Mouse (Mus musculus) MEL (cell line): ENCODE results near the gene Fbxl12. TPM values are rescaled to one million over a fixed set of nuclear protein-coding genes. Genes with fewer than 3 reads are reported as not detected.

Source experiments
- DNase-seq: peaks from one replicate; pipeline ENCODE4 v3.0.0; 2011; ENCODE audit warnings: low read depth, low spot score
- H3K27ac ChIP-seq: 2 replicates; pipeline ENCODE4 v1.5.1; 2012; ENCODE audit warnings: low read depth, mild to moderate bottlenecking, control low read depth, low read length, moderate library complexity; ENCODE audit not compliant: control insufficient read depth
- H3K27me3 ChIP-seq, 2 experiments: fragments of 150-350 bp in 1 of 2; sonication (generic) in 1 of 2; 2 replicates each; pipeline ENCODE4 v1.6.1; 2012; ENCODE audit warnings: low read length in 2 of 2, mild to moderate bottlenecking in 2 of 2, improper control_type of control experiment in 1 of 2, moderate library complexity in 1 of 2; ENCODE audit not compliant: insufficient read depth in 2 of 2, control insufficient read depth in 1 of 2
- H3K36me3 ChIP-seq, 2 experiments: 2 replicates each; pipeline ENCODE4 v1.6.1; 2012 to 2014; ENCODE audit warnings: low read length in 2 of 2, improper control_type of control experiment in 1 of 2, inconsistent platforms in 1 of 2, mild to moderate bottlenecking in 1 of 2; ENCODE audit not compliant: insufficient read depth in 2 of 2, control insufficient read depth in 1 of 2
- H3K4me1 ChIP-seq, 2 experiments: fragments of 150-350 bp in 1 of 2; sonication (generic) in 1 of 2; 2 replicates each; pipeline ENCODE4 v1.6.1; 2012; ENCODE audit warnings: low read length in 2 of 2, improper control_type of control experiment in 1 of 2, mild to moderate bottlenecking in 1 of 2; ENCODE audit not compliant: insufficient read depth in 2 of 2, control insufficient read depth in 1 of 2
- H3K4me3 ChIP-seq, 2 experiments: fragments of 150-350 bp in 1 of 2; sonication (generic) in 1 of 2; 2 replicates each; pipeline ENCODE4 v1.5.1; 2012; ENCODE audit warnings: low read depth in 2 of 2, low read length in 2 of 2, mild to moderate bottlenecking in 2 of 2, moderate library complexity in 2 of 2, control low read depth in 1 of 2, improper control_type of control experiment in 1 of 2; ENCODE audit not compliant: control insufficient read depth in 1 of 2, insufficient read depth in 1 of 2
- H3K79me2 ChIP-seq: 2 replicates; pipeline ENCODE4 v1.6.1; 2012; ENCODE audit warnings: mild to moderate bottlenecking, low read length, moderate library complexity; ENCODE audit not compliant: control insufficient read depth, poor library complexity, insufficient read depth
- H3K9ac ChIP-seq: 2 replicates; pipeline ENCODE4 v1.6.1; 2012; ENCODE audit warnings: low read depth, mild to moderate bottlenecking, control low read depth, low read length, moderate library complexity; ENCODE audit not compliant: control insufficient read depth, poor library complexity, severe bottlenecking
- H3K9me3 ChIP-seq: fragments of 150-350 bp; sonication (generic); replicated peaks from 2 replicates; pipeline ENCODE4 v1.6.1; 2012; ENCODE audit warnings: mild to moderate bottlenecking, low read length, improper control_type of control experiment, moderate library complexity; ENCODE audit not compliant: insufficient read depth
- CHD1 ChIP-seq: IDR thresholded peaks from 2 replicates; pipeline ENCODE4 v1.6.1; 2012; ENCODE audit warnings: low read depth, mild to moderate bottlenecking, inconsistent platforms, low read length, improper control_type of control experiment
- CHD2 ChIP-seq: IDR thresholded peaks from 2 replicates; pipeline ENCODE4 v1.6.1; 2011; ENCODE audit warnings: low read length, improper control_type of control experiment
- E2F4 ChIP-seq: IDR thresholded peaks from 2 replicates; pipeline ENCODE4 v1.6.1; 2011; ENCODE audit warnings: low read depth, low read length, improper control_type of control experiment, borderline replicate concordance
- ELF1 ChIP-seq: IDR thresholded peaks from 2 replicates; pipeline ENCODE4 v1.6.1; 2014; ENCODE audit warnings: low read depth, mild to moderate bottlenecking, inconsistent platforms, low read length, improper control_type of control experiment, moderate library complexity
- GATA1 ChIP-seq: IDR thresholded peaks from 2 replicates; pipeline ENCODE4 v1.6.1; 2011; ENCODE audit warnings: low read depth, low read length, improper control_type of control experiment
- JUND ChIP-seq: IDR thresholded peaks from 2 replicates; pipeline ENCODE4 v1.6.1; 2011; ENCODE audit warnings: low read depth, mild to moderate bottlenecking, improper control_type of control experiment, low read length
- KAT2A ChIP-seq: conservative IDR thresholded peaks from 2 replicates; pipeline ENCODE4 v1.6.1; 2012; ENCODE audit warnings: low read depth, low read length, improper control_type of control experiment, inconsistent platforms
- MEF2A ChIP-seq: IDR thresholded peaks from 2 replicates; pipeline ENCODE4 v1.6.1; 2014; ENCODE audit warnings: low read depth, mild to moderate bottlenecking, inconsistent platforms, low read length, improper control_type of control experiment; ENCODE audit not compliant: poor library complexity, insufficient replicate concordance, severe bottlenecking; ENCODE audit errors: extremely low read depth
- MYB ChIP-seq: IDR thresholded peaks from 2 replicates; pipeline ENCODE4 v1.6.1; 2011; ENCODE audit warnings: mild to moderate bottlenecking, low read depth, low read length, improper control_type of control experiment
- NRF1 ChIP-seq: IDR thresholded peaks from 2 replicates; pipeline ENCODE4 v1.6.1; 2014; ENCODE audit warnings: low read depth, mild to moderate bottlenecking, inconsistent platforms, low read length, improper control_type of control experiment, moderate library complexity; ENCODE audit not compliant: poor library complexity, insufficient read depth, severe bottlenecking
- POLR2A ChIP-seq, 2 experiments: IDR thresholded peaks; 2 replicates each; pipeline ENCODE4 v1.6.1; 2011 to 2012; ENCODE audit warnings: low read length in 2 of 2, mild to moderate bottlenecking in 2 of 2, control low read depth in 1 of 2, improper control_type of control experiment in 1 of 2, low read depth in 1 of 2, moderate library complexity in 1 of 2; ENCODE audit not compliant: control insufficient read depth in 1 of 2, insufficient read depth in 1 of 2, poor library complexity in 1 of 2
- POLR2AphosphoS2 ChIP-seq: IDR thresholded peaks from 2 replicates; pipeline ENCODE4 v1.6.1; 2011; ENCODE audit warnings: low read length, improper control_type of control experiment
- POLR2AphosphoS5 ChIP-seq: IDR thresholded peaks from 2 replicates; pipeline ENCODE4 v1.6.1; 2012; ENCODE audit warnings: low read depth, borderline replicate concordance, mild to moderate bottlenecking, inconsistent platforms, low read length, moderate library complexity, mixed read lengths
- RCOR1 ChIP-seq: IDR thresholded peaks from 2 replicates; pipeline ENCODE4 v1.6.1; 2012; ENCODE audit warnings: low read depth, mild to moderate bottlenecking, inconsistent platforms, low read length, improper control_type of control experiment
- SMC3 ChIP-seq: IDR thresholded peaks from 2 replicates; pipeline ENCODE4 v1.6.1; 2011; ENCODE audit warnings: low read depth, low read length, improper control_type of control experiment
- TAL1 ChIP-seq: IDR thresholded peaks from 2 replicates; pipeline ENCODE4 v1.6.1; 2012; ENCODE audit warnings: mild to moderate bottlenecking, inconsistent platforms, low read length, moderate library complexity, mixed read lengths
- TBP ChIP-seq: IDR thresholded peaks from 2 replicates; pipeline ENCODE4 v1.8.0; 2011; ENCODE audit warnings: low read depth, low read length, improper control_type of control experiment
- UBTF ChIP-seq: IDR thresholded peaks from 2 replicates; pipeline ENCODE4 v1.6.1; 2012; ENCODE audit warnings: low read depth, mild to moderate bottlenecking, inconsistent platforms, low read length, improper control_type of control experiment, moderate library complexity, borderline replicate concordance; ENCODE audit not compliant: insufficient read depth
- USF1 ChIP-seq: IDR thresholded peaks from 2 replicates; pipeline ENCODE4 v1.6.1; 2014; ENCODE audit warnings: low read depth, mild to moderate bottlenecking, inconsistent platforms, low read length, improper control_type of control experiment, moderate library complexity
- ZNF384 ChIP-seq: IDR thresholded peaks from 2 replicates; pipeline ENCODE4 v1.6.1; 2012; ENCODE audit warnings: low read depth, mild to moderate bottlenecking, inconsistent platforms, low read length, improper control_type of control experiment
- polyA plus RNA-seq, 2 experiments: library from polyadenylated mRNA; stranded (reverse) in 1 of 2; unstranded in 1 of 2; fragments of >175 nt in 1 of 2; fragments of >200 nt in 1 of 2; gene quantifications; 2 replicates each; pipeline versions ENCODE4 v1.2.1 to v1.2.4; 2012; ENCODE audit warnings: low replicate concordance in 2 of 2, low read depth in 1 of 2; ENCODE audit not compliant: insufficient read length in 2 of 2, insufficient read depth in 1 of 2, missing spikeins in 1 of 2
- total RNA-seq: library from RNA; depleted of rRNA; stranded (reverse); fragments of 300-350 nt; gene quantifications from 2 replicates; pipeline ENCODE4 v1.2.3, GENCODE M21; 2012

The Fbxl12 gene
- total and polyA plus RNA-seq, 3 experiments, result 16.4 to 44.0 TPM; not detected in 1

DNA sequence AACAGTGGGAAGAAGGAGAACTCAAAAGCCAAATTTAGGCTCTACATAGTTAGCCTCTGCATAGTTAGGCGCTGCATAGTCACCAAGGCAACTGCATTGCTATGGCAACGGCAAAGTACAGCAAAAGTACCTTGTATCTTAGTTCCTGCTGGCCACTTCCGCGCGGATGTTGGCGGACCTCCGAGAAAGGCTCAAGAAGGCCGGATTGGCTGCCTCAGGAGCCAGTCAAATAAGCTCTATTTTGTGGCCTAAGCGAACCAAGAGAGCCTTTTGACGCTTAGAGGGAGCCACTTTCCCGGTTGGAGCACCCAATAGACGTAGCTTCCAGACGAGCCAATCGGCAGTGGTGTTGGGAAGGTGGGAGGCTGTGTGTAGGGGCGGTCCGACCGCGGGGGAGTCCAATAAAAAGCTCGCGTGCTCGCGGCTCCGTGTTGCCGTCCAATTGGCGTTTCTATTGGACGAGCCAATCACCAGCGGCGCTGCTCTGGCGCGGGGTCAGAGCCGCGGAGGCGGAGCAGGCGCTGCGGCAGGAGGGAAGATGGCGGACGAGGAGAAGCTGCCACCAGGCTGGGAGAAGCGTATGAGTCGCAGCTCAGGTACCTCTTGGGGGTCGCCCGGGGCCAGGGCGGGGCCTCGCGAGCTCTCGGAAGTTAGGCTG, 7.2 kb upstream of the Fbxl12 start, which contains the start of gene Pin1:
Gene Pin1 (plus strand): TSS at position 494 of the 658 bp plus-strand sequence.
- H3K36me3 ChIP-seq, result peaks cover 23 to 41% of the 10 kb centered on the region in 2 experiments
- no peaks in the 10 kb centered on the region for H3K9me3 ChIP-seq
- peak; percentile 100 for DNase-seq
- peaks cover 15 to 27% of the 10 kb centered on the region in 2 experiments for H3K4me1 ChIP-seq
- peak within 1 kb of the TSS; percentile 80 for H3K9ac ChIP-seq
- TF ChIP-seq POLR2A (IDR thresholded peaks at IDR 0.05; ENCODE audit: control insufficient read depth in 1 of 2, insufficient read depth in 1 of 2, low read depth in 1 of 2, low read length in 2 of 2, poor library complexity in 1 of 2), result peak in 1 of 2 experiments; percentile 98; a peak in 2 of 4 replicates
- peak; percentile 80 for TF ChIP-seq TBP
- TF ChIP-seq MYB, result no peak
- no peak for TF ChIP-seq USF1
- TF ChIP-seq POLR2AphosphoS5, result no peak
- TF ChIP-seq CHD1, result no peak
- no peak for TF ChIP-seq GATA1
- no peak for TF ChIP-seq MEF2A
- no peak for TF ChIP-seq TAL1
- no peak for TF ChIP-seq ZNF384
- H3K4me3 ChIP-seq, result peak within 1 kb of the TSS; percentile 63 to 69
- peak within 1 kb of the TSS; percentile 31 for H3K27ac ChIP-seq
- no peaks in the 10 kb centered on the region for H3K27me3 ChIP-seq
- H3K79me2 ChIP-seq, result peaks cover 49% of the 10 kb centered on the region

DNA sequence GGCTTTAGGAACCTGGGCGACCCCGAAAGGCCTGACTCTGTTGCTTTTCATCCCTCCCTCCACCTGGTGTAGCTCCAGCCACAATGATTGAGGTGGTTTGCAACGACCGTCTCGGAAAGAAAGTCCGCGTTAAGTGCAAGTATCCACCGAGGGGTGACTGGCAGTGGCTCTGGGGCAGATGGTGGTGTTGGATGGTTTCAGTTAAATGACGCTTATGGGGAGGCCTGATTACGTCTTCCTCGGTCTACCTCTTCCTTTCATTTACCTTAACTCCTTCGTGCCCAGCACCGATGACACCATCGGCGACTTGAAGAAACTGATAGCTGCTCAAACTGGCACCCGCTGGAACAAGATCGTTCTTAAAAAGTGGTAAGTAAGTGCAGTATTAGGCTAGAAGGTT, 554 bp upstream of the Fbxl12 start:
- Histone ChIP-seq H3K27me3 (no peaks in the 10 kb centered on the region), H3K9ac (peak overlapping the region; percentile 80), H3K36me3 (peaks cover 6 to 29% of the 10 kb centered on the region in 2 experiments), H3K27ac (peak overlapping the region; percentile 83), H3K79me2 (peaks cover 60% of the 10 kb centered on the region), H3K4me3 (peak overlapping the region; percentile 83 to 93), H3K4me1 (peaks cover 8 to 16% of the 10 kb centered on the region in 2 experiments), H3K9me3 (no peaks in the 10 kb centered on the region)
- TF ChIP-seq GATA1 (0 out of 2 replicates have a peak, but pooled peaks have one; percentile 23), POLR2A (IDR thresholded peaks at IDR 0.05; ENCODE audit: control insufficient read depth in 1 of 2, insufficient read depth in 1 of 2, low read depth in 1 of 2, low read length in 2 of 2, poor library complexity in 1 of 2) (no peak)
- DNase-seq, result peak; percentile 92

DNA sequence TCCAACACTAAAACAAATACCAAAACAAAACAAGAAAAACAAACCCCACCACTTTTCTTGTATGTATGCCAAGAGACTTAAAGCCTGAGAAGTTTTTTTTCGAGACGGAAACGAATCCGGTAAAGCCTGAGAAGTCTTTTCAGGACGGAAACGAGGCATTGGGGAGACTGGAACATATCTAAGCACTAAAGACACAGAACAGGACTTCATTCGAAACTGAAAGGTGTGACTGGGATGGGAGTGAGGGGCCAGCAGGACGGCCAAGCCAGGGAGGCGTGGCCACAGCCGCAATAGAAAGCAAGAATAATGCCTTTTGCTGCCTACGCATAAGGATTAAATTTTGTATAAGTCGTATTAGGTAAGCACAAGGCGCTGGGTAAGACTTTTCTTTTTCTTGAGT, 786 bp downstream of the Fbxl12 start:
- TF ChIP-seq JUND, result no peak
- TF ChIP-seq SMC3, result no peak
- TF ChIP-seq POLR2AphosphoS2, result no peak
- no peak for TF ChIP-seq NRF1
- TF ChIP-seq USF1, result no peak
- TF ChIP-seq RCOR1, result no peak
- no peak for TF ChIP-seq E2F4
- TF ChIP-seq ELF1, result no peak
- no peak for TF ChIP-seq TAL1
- no peak for TF ChIP-seq KAT2A
- no peak for TF ChIP-seq CHD2
- no peak for TF ChIP-seq ZNF384
- no peak for TF ChIP-seq TBP
- TF ChIP-seq UBTF, result no peak
- peak overlapping the region; percentile 83 for H3K27ac ChIP-seq
- peak overlapping the region; percentile 80 for H3K9ac ChIP-seq
- H3K79me2 ChIP-seq, result peaks cover 66% of the 10 kb centered on the region
- H3K4me3 ChIP-seq, result peak overlapping the region; percentile 83 to 93
- H3K36me3 ChIP-seq, result peaks cover 10 to 24% of the 10 kb centered on the region in 2 experiments
- no peaks in the 10 kb centered on the region for H3K9me3 ChIP-seq
- peak; percentile 66 for DNase-seq
- no peaks in the 10 kb centered on the region for H3K27me3 ChIP-seq
- peaks cover 3 to 16% of the 10 kb centered on the region in 2 experiments for H3K4me1 ChIP-seq
